Mouse (Mus musculus): ENCODE results near the gene Mov10l1.

Gene Mov10l1

DNA sequence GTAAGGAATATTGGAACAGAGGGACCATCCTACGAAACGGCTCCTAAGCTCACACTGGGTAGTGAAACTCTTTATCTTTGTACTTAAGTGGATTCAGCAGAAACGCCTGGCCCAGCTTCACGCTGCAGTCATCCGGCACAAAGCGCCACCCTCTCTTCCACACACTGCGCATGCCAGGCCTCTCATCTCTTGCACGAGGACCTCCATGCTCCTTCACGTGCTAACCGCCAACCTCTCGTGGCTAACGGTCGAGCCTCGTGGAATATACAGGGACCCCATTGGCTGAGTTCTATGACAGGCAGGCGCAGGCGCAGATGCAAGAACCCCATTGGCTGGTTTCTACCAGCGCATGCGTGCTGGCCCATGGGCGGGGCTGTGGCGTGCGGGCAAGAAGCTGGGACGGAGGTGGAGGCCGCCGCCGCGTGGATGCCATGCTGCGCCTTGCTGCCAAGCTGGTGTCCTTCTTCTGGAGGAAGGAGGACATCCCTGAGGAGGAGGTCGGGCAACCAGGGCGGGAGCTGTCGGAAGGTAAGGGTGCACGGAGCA, at the start of gene Mov10l1:
Gene Mov10l1, plus strand, starts transcription at position 376 of the 546 bp plus-strand sequence.
- DNase-seq (ENCODE audit: low spot score): no peak

DNA sequence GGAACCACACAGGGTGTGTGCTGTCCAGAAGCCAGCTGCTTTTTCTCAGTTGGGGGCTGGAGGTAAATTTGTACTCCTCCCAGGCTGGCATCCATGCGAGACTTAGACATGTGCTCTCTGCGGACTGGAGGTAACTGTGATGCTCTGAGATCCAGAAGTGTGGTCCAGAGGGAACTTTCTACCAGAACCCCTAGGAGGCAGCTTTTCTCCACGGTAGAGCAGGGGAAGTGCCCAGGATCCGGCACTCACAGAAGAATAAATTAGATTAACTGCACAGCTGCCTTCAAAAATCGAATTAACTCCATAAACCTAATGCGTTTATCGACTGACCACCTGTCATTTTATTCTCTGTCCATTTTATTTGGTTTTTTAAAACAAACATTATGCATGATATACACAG, 48.6 kb upstream of the Mov10l1 start:
- no peak for DNase-seq (ENCODE audit: low spot score)

DNA sequence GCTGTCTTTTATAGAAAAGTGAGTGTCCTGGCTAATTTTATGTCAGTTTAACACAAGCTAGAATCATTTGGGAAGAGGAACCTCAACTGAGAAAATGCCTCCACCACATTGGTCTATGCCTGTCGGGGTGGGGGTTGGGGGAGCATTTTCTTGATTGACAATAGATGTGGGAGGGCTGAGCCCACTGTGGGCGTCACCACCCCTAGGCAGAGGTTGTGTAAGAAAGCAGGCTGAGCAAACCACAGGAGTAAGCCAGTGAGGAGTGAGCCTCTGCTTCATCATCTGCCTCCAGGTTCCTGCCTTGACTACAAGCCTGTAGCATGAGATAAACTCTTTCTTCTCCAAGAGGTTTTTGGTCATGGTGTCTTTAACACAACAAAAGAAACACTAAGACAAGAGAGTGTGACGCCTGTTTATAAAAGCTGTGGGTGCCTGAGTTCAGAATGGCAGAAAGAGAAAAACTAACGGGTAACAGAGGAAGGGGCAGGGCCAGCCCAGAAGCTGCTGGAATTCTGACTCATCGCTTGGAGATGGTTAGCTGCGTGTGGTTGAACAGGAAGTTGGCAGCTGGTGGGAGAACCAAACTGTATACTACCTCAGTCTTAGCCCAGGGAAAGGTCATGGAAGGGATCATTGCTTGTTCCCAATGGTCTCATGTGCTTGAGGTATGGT, 46.0 kb upstream of the Mov10l1 start:
- DNase-seq (ENCODE audit: low spot score): no peak

DNA sequence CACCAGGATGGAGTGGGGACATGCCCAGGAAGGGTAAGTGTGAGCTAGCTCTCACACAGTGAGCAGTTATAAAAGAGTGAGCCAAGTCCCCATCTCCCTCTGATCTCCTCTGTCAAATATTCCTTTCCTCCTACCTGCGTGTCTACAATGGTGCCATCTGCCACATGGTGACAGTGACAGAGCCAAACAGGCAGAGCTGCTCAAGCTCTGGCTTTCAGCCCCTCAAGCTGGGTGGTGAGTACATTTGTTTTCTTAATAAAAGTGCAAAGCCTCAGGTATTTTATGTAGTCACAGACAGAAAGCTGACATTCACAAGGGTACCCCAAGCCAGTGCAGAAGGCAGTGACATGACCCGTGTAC, 45.4 kb upstream of the Mov10l1 start:
- DNase-seq (ENCODE audit: low spot score): no peak

DNA sequence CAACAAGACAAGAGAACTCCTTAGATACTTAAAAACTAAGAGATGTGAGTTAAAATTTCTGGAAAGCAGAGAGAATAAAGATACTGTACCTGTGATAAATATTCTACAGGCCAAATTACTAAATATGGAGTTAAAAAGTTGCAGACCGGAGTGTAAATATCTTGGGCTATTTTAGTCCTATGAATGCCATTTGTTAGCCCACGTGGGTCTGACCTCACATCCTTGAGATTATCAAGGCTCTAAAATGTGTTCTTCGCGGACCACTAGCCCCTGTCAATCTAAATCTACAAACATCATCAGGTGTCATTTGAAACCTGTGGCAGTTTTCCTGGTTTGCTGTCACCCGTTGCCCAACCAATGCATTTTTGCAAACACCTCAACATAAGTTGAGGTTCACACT, 39.9 kb upstream of the Mov10l1 start:
- no peak for DNase-seq (ENCODE audit: low spot score)

DNA sequence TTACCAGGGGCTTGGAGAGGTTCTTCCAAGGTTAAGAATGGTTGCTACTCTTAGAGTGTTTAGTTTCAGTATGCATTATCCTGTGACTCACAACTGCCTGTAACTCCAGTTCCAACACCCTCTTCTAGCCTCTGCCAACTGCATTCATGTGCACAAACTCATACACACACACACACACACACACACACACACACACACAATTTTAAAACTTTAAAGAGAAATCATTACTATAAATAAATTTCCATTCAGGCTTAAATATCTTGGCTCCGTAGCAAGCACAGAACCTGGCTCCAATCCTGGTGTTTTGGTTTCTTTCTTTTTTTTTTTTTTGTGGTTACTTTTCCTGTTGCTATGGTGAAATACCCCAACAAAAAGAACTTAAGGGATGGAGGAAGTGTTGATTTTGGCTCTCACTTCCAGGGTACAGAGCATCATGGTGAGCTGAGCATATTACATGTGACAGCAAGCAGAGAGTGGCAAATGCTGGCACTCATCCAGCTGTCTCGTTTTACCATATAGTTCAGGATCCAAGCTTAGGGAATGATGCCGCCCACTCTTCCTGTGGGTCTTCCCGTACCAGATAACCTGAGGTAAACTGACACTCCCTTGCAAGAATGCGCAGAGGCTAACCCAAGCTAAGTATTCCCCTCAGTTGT, 38.7 kb upstream of the Mov10l1 start:
- DNase-seq (ENCODE audit: low spot score): no peak

DNA sequence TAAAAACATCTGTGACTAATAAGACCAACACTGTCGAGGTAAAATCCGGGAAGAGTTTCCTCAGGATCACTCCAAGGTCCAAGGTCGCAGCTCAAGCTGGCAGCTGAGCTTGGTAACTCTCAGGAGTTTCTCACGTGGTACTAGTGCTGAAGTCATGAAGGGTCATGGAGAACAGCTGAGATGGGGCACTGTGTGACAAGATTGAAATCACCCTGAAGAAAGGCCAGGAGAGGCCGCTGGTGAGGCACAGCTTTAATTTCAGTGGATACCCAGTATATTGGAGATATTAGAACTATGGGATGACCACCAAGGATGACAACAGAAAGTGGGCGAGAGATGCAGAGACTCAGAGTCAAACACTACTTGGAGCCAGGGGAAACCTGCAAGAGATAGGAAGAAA, 35.9 kb upstream of the Mov10l1 start:
- DNase-seq (ENCODE audit: low spot score): no peak

DNA sequence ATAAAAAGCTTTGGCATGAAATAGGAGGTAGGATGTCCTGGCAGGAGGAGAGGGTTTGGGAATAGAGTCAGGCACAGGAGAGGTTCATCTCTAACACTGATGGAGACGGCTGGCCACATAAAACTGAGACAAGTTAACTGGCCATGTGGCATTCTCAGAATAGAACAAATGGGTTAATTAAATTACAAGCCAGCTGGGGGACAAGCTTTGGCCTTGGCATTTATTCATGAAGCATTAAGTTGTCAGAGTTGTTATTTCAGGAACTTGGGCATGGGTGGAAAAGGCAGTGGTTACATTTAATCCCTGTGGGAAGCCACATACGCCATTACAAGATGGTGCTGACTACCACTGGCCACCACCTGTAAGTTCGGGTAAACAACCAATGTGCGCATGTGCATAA, 31.5 kb upstream of the Mov10l1 start:
- no peak for DNase-seq (ENCODE audit: low spot score)

DNA sequence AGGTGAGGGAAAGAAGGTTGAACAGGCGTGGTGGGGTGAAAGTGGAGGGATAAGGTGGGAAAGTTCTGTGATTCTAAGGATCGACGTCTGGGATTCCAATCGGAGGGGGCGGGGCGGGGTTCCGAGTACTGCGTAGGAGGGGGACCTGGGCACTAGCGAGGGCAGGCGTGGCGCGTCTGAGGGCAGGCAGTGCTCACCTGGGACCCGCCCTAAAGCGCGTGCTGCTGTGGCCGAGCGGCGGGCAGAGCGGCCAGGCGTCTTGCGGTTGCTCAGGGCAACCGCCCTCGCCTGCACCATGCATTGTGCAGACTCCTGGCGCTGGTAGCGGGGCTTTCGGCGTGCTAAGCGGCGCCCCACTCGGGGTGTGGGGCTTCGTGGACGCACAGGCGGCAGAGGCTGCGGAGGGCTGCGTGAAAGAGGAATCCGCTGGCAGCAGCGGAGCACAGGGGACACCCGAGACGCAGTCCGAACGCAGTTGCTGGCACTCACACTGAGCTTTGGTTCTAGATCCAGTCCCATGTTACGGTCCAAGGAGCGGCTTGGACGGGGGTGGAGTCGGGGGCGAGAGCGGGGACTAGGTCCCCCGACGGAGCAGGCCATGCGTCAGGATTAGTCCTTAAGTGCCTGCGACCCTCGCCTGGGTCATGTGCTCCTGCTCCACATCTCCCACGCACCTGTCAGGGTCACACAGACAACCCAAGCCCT, 28.2 kb upstream of the Mov10l1 start, which contains the start of gene Ttll8:
Gene Ttll8, minus strand, starts transcription at position 51 of the 705 bp plus-strand sequence.
- no peak for DNase-seq (ENCODE audit: low spot score)

DNA sequence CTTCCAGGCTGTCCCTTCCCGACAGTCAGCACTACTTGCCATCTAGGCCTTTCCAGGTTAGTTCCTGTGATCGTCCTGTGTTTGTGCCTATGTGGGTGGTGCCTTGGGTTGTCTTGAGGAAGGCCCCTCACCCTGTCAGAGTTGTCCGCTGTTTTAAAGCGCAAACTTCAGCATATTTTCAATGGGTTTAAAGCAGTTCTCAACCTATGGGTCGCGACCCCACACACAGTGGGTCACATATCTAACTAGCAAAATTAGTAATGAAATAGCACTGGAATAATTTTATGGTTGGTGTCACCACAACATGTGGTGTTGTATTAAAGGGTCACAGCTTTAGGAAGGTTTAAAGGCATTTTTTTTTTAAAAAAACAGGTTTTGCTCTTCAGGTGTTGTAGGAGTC, 27.4 kb upstream of the Mov10l1 start:
- DNase-seq (ENCODE audit: low spot score): no peak

DNA sequence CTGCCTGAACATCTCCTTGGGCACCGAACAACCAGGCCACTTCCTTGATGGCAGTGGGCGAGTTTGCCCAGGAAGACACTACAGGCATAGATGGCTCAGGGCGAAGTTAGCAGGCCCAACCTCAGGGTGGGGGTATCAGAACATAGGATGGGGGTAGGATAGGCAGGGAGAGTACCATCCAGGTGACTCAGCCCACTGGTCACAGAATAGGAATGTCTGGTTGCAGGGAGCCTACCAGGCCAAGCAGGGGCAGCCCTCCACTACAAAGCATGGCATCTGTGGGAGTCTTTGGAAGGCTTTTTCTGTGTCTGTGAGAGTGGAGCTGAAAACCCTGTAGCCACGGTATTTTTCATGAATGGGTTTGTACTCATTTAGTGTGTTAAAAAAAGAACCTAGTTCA, 25.2 kb upstream of the Mov10l1 start:
- no peak for DNase-seq (ENCODE audit: low spot score)

DNA sequence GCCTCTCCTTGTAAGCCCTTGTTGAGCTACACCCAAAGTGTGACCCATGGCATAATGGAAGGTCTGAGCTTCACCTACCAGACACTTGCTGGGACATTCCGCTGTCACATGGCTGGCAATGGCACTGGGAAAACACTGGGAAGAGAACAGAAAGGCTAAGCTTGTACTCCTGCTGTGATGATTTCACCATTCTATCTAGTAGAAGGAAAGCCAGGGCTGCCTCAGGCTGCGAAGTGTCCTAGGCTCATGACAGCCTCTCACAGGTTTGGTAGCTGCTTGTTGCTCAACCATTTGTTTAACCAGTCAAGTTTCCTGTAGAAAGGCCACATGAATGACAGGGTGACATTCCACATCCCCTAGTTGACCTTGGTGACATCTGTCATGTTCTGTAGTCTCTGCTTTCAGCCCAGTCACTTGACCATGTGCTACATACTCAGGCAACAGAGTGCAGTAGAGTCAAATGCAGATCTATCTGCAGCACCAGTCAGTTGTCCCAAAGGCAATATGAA, 18.6 kb upstream of the Mov10l1 start:
- DNase-seq (ENCODE audit: low spot score): no peak

DNA sequence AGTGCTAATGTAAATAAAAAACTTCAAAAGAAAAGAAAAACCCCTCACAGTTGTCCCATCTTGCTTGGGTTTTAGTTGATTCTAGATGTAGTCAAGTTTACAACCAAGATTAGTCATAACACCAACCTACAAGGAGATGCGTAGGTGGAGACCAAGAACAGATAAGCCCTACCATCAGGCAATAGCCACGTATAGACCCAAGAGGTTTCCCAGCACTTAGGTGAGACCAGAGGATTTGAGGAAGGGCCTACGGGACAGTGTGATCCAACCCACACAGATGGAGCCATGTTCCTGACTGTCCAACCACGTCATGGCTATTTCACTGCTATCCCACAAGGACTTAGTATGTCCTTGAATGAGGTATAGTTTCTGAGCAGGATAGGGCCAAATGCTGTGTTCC, 10.4 kb upstream of the Mov10l1 start:
- no peak for DNase-seq (ENCODE audit: low spot score)

DNA sequence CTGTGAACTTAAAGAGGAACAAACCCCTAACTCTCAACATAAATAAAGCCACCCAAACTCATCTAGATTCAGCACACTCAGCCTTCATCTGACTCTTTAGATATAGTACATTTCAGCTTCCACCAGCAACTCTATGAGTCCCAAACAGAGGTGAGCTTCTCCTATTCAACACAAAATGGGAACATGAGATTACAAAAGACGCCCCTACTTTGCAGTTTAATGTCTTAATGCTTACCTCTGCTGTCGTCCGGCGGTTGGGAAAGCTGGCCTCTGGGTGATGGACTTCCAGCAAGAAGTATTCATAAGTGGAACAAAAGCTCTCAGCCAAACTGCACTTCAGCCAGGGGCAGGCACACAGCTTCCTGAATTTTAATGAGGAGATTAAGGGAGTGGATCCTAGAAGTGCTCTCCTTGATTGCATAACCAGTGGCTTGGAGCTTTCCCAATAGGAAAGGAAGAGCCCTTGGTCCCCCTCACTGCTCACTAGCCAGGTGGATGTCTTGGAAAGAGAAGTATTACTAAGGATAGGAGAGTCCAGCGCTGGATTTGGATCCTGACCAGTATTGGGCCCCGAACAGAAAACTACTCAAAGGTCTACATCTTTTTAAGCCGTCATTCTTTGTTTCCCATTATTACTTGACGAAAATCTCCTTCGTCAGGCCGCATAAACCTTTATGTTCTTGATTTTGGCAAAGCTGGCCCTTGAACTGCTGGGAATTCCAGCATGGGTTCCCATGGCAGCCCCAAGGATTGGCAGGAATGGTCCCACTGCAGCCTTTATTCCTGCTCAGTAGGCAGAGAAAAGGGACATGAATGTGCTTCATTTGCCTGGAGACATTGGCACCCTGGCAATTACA, 4.2 kb upstream of the Mov10l1 start, which contains the start of gene Mlc1:
Gene Mlc1, minus strand, starts transcription at position 727 of the 857 bp plus-strand sequence.
- no peak for DNase-seq (ENCODE audit: low spot score)

DNA sequence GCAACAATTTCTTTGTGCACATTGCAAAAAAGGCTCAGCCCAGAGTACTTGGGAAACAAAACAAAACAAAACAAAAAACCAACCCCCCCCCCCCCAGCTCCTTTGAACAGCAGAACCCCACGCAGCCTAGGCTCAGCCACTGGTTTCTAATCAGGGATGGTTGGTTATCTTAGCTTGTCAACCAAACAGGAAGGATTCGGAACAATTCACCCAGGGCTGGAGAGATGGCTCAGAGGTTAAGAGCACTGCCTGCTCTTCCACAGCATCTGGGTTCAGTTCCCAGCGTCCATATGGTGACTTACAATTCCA, 3.6 kb upstream of the Mov10l1 start:
- no peak for DNase-seq (ENCODE audit: low spot score)

DNA sequence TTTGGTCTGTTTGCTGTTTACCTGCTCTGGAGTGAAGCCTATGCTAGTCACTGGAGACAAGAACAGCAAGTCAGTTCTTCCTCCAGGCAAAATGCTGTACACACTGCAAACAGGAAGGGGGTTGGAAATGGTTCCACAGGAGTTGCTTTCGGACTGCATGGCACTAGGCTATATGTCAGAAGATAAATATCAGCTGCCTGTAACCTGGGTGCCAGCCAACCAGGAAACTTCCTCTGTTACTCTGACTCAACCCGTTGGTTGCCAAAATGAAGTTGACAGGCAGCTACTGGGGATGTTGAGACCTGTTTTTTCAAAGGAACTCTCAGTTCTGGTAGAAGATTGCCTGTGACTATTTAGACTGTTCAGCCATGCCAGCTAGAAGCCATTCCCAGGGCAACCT, 6.5 kb downstream of the Mov10l1 start:
- no peak for DNase-seq (ENCODE audit: low spot score)

DNA sequence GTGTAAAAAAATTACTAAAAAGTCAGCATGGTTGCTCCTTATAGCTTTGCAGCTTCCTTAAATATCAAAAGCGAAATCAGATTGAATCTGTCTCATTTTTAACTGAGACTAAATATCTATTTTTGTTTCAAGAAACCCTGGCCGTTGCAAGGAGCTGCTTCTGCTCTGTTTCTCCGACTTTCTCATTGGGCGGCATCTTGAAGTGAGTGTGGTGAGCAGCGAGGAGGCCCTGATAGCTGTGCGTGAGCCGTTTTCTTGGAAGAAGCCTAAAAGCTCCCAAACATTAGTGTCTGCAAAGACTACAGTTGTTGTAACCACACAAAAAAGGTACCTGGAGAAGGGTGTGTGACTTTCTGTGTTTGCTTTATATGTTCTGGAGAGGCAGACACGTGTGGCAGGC, 15.9 kb downstream of the Mov10l1 start:
- no peak for DNase-seq (ENCODE audit: low spot score)

DNA sequence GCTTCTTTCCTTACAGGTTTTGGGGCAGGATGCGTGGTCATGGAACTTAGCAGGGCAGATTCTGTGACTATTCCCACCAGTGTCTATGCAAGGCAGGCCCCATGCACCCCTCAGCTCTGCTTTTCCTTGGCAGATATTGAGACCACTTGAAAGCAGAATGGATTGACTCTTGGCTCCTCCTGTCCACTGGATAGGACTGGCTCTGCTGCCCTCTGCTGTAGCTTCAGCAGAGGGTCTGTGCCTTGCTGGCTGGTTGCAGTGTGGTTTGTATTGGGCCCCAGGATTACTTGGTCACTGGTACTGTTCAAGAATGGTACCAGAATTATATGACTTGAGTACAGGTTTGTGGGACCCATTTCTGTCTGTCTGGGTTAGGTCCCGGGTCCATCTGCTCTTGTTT, 16.4 kb downstream of the Mov10l1 start:
- no peak for DNase-seq (ENCODE audit: low spot score)

DNA sequence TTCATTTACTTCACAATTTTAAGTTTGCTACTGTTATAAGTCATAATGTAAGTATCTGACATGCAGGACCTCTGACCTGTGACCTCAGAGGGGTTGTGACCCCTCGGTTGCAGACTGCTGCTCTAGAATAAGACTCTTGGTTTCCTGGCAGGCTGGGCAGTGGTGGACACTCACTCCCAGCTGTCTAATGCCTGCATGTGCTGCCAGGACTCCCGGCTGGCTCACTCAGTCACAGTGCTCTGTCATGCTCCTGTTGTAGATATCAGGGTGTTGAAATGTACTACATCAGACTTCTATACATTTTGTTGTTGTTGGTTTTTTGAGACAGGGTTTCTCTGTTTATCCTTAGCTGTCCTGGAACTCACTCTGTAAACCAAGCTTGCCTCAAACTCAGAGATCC, 17.7 kb downstream of the Mov10l1 start:
- no peak for DNase-seq (ENCODE audit: low spot score)

DNA sequence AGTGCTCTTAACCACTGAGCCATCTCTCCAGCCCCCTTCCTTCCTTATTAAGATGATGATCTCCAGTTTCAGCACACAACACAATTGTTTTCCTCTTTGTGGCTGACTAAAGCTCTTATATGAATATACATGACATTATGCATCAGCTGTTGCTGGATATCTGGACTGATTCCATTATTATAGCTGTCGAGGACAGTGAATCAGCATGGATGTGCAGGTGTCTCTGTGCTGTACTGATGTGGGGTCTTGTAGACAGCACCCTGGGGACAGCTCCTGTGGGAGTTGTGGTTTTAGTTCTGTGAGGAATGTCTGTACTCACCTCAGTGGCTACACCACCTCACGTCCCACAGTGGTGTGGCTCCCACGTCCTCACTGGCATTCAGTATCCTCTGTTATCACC, 18.5 kb downstream of the Mov10l1 start:
- no peak for DNase-seq (ENCODE audit: low spot score)

DNA sequence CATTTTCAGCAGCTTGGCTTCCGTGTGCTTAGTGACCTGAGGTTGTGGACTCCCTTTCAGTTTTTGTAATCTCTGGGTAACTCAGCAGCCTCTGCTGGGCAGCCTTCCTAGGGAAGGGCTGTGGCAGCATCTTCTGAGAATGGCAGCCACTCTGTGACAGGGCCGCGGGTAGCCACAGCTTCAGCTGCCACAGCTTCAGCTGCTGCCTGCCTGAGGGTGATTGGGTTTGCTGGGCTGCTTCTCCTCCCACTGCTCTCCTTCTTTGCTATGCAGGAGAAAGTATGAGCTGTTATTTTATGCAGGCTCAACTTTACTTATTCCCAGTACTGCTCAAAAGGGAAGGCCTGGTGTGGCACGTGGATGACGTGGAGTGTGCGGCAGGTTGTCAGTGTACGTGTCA, 24.3 kb downstream of the Mov10l1 start:
- DNase-seq (ENCODE audit: low spot score): no peak

DNA sequence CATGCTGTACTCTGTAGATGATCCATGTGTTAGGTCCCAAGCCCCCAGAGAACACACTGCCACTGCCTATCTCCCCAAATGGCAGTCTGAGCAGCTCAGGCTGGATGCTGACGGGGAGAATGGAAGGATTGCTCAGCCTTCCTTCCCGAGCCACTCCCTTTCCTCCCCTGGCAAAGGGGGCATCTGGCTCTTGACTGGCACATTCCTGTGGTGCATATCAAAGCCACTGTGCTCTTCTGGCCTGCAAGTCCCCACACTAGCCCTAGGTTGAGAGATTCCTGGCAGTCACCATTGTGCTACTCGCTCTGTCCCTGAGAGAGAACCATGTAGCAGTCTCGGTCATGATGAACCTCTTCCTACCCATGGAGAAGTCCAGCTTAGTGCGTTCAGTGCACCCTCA, 25.1 kb downstream of the Mov10l1 start:
- DNase-seq (ENCODE audit: low spot score): no peak
